Mouse (Mus musculus) intestine, postnatal 0 days (tissue): ENCODE results near the gene Dcaf6. TPM values are rescaled to one million over a fixed set of nuclear protein-coding genes. Genes with fewer than 3 reads are reported as not detected.

ENCODE experiments used
- ATAC-seq: fragments of 200-750 bp; cut with Nextera tagmentation; 2 replicates; pipeline ENCODE4 v1.8.0; 2017; ENCODE audit warnings: mild to moderate bottlenecking, moderate TSS enrichment, moderate library complexity
- H3K27ac ChIP-seq: fragments of 300-500 bp; sonication (generic); 2 replicates; pipeline ENCODE4 v1.5.1; 2014; ENCODE audit warnings: mild to moderate bottlenecking, low read depth, low read length, moderate library complexity
- H3K27me3 ChIP-seq: fragments of 300-500 bp; sonication (generic); replicated peaks from 2 replicates; pipeline ENCODE4 v1.6.1; 2014; ENCODE audit warnings: low read length, mixed read lengths; ENCODE audit not compliant: control insufficient read depth, insufficient read depth
- H3K36me3 ChIP-seq: fragments of 300-500 bp; sonication (generic); 2 replicates; pipeline ENCODE4 v1.6.1; 2014; ENCODE audit warnings: mild to moderate bottlenecking, moderate library complexity; ENCODE audit not compliant: control insufficient read depth, insufficient read depth
- H3K4me1 ChIP-seq: fragments of 300-500 bp; sonication (generic); replicated peaks from 2 replicates; pipeline ENCODE4 v1.6.1; 2014; ENCODE audit warnings: antibody characterized with exemption, low read length, mixed read lengths; ENCODE audit not compliant: control insufficient read depth, insufficient read depth
- H3K4me2 ChIP-seq: fragments of 300-500 bp; sonication (generic); replicated peaks from 2 replicates; pipeline ENCODE4 v1.6.1; 2014; ENCODE audit warnings: low read depth, mild to moderate bottlenecking, moderate library complexity
- H3K4me3 ChIP-seq: fragments of 300-500 bp; sonication (generic); 2 replicates; pipeline ENCODE4 v1.5.1; 2014; ENCODE audit warnings: low read depth, low read length
- H3K9ac ChIP-seq: fragments of 300-500 bp; sonication (generic); 2 replicates; pipeline ENCODE4 v1.6.1; 2014; ENCODE audit warnings: mild to moderate bottlenecking, low read depth, low read length
- H3K9me3 ChIP-seq: fragments of 300-500 bp; sonication (generic); 2 replicates; pipeline ENCODE4 v1.6.1; 2016; ENCODE audit warnings: mixed run types; ENCODE audit not compliant: control insufficient read depth
- CTCF ChIP-seq: sonication (generic); IDR thresholded peaks from 2 replicates; pipeline ENCODE4 v1.5.1; 2016; ENCODE audit warnings: low read depth, mild to moderate bottlenecking, control low read depth, antibody characterized with exemption, moderate library complexity
- WGBS: fragments of 180-500 bp; shearing (Covaris S2); extraction: QIAGEN DNeasy Blood & Tissue Kit; methylation state at CpG from one replicate; pipeline ENCODE4 v1.1.7; 2014; 5-methylcytosine and 5-hydroxymethylcytosine counted together
- polyA plus RNA-seq: library from polyadenylated mRNA; unstranded; fragments of >200 nt; fragmentation: Nextera tagmentation; extraction: Ambion mirVana; gene quantifications from 2 replicates; pipeline ENCODE4 v1.2.1, GENCODE M21; 2015

Gene Dcaf6
- polyA plus RNA-seq, 1 experiment from 2014 or later: 8.2 TPM

GRCm38 (mm10) chr1:165289831-165290230 is 170.4 kb downstream of the Dcaf6 start:
- TF ChIP-seq CTCF: peak; percentile 59
- Histone ChIP-seq H3K4me2 (no peak overlapping the region), H3K9me3 (no peaks in the 10 kb centered on the region), H3K9ac (no peak overlapping the region), H3K27me3 (no peaks in the 10 kb centered on the region), H3K4me3 (no peak overlapping the region), H3K4me1 (no peaks in the 10 kb centered on the region), H3K36me3 (no peaks in the 10 kb centered on the region), H3K27ac (no peak overlapping the region)
- no peak for ATAC-seq
- WGBS: 86% methylated on average over 4 of the region's 4 CpGs

GRCm38 (mm10) chr1:165288165-165288564 is 172.1 kb downstream of the Dcaf6 start:
- H3K9ac ChIP-seq: no peak overlapping the region
- H3K36me3 ChIP-seq: no peaks in the 10 kb centered on the region
- no peak overlapping the region for H3K4me3 ChIP-seq
- H3K27me3 ChIP-seq: no peaks in the 10 kb centered on the region
- no peak overlapping the region for H3K4me2 ChIP-seq
- no peak for ATAC-seq
- H3K4me1 ChIP-seq: no peaks in the 10 kb centered on the region
- TF ChIP-seq CTCF: no peak
- no peaks in the 10 kb centered on the region for H3K9me3 ChIP-seq
- no peak overlapping the region for H3K27ac ChIP-seq
- 92% methylated on average over 9 of the region's 9 CpGs for WGBS

- Histone ChIP-seq H3K9me3 (no peaks in the 10 kb centered on the region), H3K4me3 (no peak overlapping the region), H3K9ac (no peak overlapping the region), H3K27me3 (no peaks in the 10 kb centered on the region), H3K27ac (no peak overlapping the region), H3K36me3 (no peaks in the 10 kb centered on the region), H3K4me1 (0 out of 2 replicates have a peak, but pooled peaks cover 3% of the 10 kb centered on the region), H3K4me2 (no peak overlapping the region)
- no peak for TF ChIP-seq CTCF
- ATAC-seq: no peak
- WGBS: 79% methylated on average over 7 of the region's 7 CpGs
Observed at GRCm38 (mm10) chr1:165284096-165284495, 176.2 kb downstream of the Dcaf6 start.

- 0 out of 2 replicates have a peak, but pooled peaks cover 3% of the 10 kb centered on the region for H3K4me1 ChIP-seq
- no peaks in the 10 kb centered on the region for H3K36me3 ChIP-seq
- H3K27me3 ChIP-seq: no peaks in the 10 kb centered on the region
- no peaks in the 10 kb centered on the region for H3K9me3 ChIP-seq
- peak overlapping the region; percentile 68 for H3K4me3 ChIP-seq
- ATAC-seq: no peak
- no peak overlapping the region for H3K27ac ChIP-seq
- H3K9ac ChIP-seq: 0 out of 2 replicates have a peak overlapping the region, but pooled peaks have one; percentile 61
- TF ChIP-seq CTCF: no peak
- H3K4me2 ChIP-seq: peak overlapping the region; percentile 96
- 35% methylated on average over 7 of the region's 7 CpGs for WGBS
Observed at GRCm38 (mm10) chr1:165282967-165283345, 177.3 kb downstream of the Dcaf6 start.

DNA sequence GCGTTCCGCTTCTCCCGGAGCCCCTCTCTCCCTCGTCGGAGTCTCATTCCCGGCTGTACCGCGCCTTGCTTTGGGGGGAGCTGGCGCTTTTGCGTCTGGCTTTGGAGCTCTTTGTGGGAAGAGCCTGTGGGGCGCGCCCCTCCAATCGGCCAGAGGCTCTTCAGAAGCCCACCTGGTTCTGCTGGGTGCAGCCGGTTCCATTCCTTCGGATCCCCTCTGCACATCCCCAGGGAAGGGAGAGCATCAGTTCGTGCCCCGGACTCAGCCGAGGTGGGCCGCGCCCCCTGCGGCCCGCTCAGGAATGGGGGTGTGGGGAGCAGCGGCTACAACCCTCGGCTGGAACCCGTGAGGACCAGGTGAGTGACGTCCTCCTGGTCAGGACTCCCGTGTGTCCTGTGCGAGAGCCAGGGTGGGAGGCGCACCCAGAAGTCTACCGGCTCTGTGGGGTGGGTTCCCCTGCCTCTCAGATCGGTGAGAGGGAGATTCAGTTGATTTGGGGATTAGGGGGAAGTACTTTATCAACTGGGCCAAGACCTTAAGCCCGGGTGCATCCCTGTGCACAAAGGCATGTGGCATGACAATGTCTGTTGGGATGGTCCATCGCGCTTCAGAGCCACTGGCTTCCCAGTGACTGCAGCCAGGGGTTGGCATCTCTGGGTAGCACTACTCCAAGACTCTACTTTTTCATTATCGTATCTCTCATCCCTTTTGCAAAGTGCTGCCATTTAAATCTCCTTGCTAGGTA is 177.9 kb downstream of the Dcaf6 start:
- WGBS: 2% methylated on average over 35 of the region's 35 CpGs
- peak; percentile 46 for ATAC-seq

DNA sequence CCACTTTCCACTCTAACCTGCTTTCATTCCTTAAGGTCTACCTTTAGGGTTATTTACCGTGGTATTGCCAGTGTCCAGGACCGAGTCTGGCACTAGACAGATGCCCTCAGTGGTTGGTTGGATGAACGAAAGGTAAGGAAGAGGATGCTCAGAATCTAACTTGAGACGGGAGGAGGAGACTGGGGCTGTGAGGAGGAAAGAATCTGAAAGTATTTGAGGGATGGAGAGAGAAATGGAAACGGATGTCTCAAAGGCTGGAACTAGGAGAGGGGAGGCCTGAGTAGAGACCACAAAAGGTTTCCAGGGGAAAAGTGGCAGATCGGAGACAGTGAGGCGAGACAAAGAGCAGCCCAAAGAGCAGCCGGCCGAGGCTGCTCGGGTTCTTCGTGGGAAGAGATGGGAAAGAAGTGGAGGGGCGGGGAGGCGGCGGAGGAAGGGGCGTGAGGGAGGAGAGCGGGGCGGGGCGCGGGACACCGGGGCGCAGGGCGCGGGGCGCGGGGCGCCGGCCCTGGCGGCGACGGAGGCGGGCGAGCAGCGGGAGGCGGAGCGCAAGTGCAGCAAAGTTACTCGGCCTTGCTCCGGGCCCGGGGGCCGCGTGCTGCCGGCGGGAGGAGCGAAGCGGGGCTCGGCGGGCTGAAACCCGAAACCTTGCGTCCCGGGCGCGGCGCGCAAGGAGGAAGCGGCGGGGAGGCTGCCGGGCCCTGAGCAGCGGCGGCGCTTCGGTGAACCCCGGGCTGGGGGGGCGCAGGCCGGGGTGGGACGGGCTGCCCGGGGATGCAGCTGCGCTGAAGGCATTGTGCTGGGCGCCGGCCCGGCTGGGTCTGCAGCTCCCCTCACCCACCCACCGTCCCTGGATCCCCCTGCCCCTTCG is 178.7 kb downstream of the Dcaf6 start:
- Histone ChIP-seq H3K27me3 (no peaks in the 10 kb centered on the region), H3K9me3 (no peaks in the 10 kb centered on the region), H3K4me3 (peak overlapping the region; percentile 68), H3K4me2 (peak overlapping the region; percentile 96), H3K4me1 (0 out of 2 replicates have a peak, but pooled peaks cover 3% of the 10 kb centered on the region), H3K36me3 (no peaks in the 10 kb centered on the region), H3K9ac (peak overlapping the region; percentile 61), H3K27ac (peak overlapping the region; percentile 31; the same call in 1 of the 2 replicates)
- TF ChIP-seq CTCF: no peak
- 1% methylated on average over 63 of the region's 71 CpGs for WGBS
- ATAC-seq: peak; percentile 79

More for the DNA sequence above, 177.9 kb downstream of the Dcaf6 start:
- Histone ChIP-seq H3K9ac (peak overlapping the region; percentile 61), H3K4me3 (peak overlapping the region; percentile 68), H3K4me1 (0 out of 2 replicates have a peak, but pooled peaks cover 3% of the 10 kb centered on the region), H3K27me3 (no peaks in the 10 kb centered on the region), H3K27ac (peak overlapping the region; percentile 31; the same call in 1 of the 2 replicates), H3K9me3 (no peaks in the 10 kb centered on the region), H3K36me3 (no peaks in the 10 kb centered on the region), H3K4me2 (peak overlapping the region; percentile 96)
- TF ChIP-seq CTCF: peak; percentile 24; the same call in 1 of the 2 replicates
